Mouse (Mus musculus): ENCODE measurements around the gene Ap1ar. TPM values are rescaled to one million over a fixed set of nuclear protein-coding genes. Genes with fewer than 3 reads are reported as not detected.
"Not testable (repeated sequence)": the region's sequence is repeated elsewhere in the genome, so short reads cannot be mapped to it uniquely, and the experiment has no call there.

The Ap1ar gene
- polyA plus RNA-seq, 1 experiment from 2014 or later: 78.0 TPM

DNA sequence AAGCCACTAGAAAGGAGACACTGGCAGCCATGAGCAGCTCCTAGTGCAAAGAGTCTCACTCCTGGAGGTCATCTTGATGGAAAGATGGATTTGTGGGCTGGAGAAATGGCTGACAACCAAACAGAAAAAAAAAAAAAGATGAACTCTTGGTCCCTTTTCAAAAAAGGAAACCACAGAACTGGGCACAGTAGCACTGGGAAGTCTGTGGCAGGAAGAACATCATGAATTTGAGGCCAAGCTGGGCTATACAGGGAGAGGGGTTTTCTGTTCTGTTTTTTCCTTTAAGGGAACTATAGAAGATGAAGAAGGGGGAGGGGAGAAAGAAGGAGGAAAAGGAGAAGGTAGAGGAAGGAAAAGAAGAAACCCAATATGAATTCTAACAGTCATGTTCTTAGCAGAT is 50.3 kb downstream of the Ap1ar start:
- Histone ChIP-seq H3K9ac (ENCODE audit: low read length) (no peak overlapping the region), H3K9me3 (ENCODE audit: control insufficient read depth, low read length) (no peaks in the 10 kb centered on the region), H3K4me3 (ENCODE audit: low read depth, low read length) (no peak overlapping the region), H3K27ac (ENCODE audit: low read depth, low read length) (no peak overlapping the region), H3K27me3 (ENCODE audit: control insufficient read depth, insufficient read depth, low read length) (peaks cover 19% of the 10 kb centered on the region), H3K4me2 (ENCODE audit: low read depth) (no peak overlapping the region), H3K4me1 (ENCODE audit: control insufficient read depth, insufficient read depth, low read length) (no peaks in the 10 kb centered on the region), H3K36me3 (ENCODE audit: control insufficient read depth, insufficient read depth, low read length) (no peaks in the 10 kb centered on the region)
- no peak for DNase-seq (ENCODE audit: low spot score)
- ATAC-seq (ENCODE audit: insufficient read depth, low FRiP score, low TSS enrichment): no peak

DNA sequence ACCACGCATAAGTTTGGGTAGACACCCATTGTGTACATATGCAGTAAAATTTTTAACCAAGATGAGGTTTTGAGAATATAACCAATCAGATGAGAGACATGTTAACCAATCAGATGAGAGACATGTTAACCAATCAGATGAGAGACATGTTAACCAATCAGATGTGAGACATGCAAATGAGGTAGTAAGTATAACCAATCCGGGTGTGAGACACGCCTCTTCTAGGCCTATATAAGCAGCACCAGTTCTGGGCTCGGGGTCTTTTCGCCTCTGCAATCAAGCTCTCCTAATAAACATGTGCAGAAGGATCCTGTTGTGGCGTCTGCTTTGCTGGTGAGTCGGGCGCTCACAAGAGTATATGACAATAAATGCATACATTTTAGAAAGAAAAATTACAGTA is 53.6 kb downstream of the Ap1ar start:
- not testable (repeated sequence) for DNase-seq (ENCODE audit: low spot score); H3K27ac ChIP-seq (ENCODE audit: low read depth, low read length); H3K4me2 ChIP-seq (ENCODE audit: low read depth); ATAC-seq (ENCODE audit: insufficient read depth, low FRiP score, low TSS enrichment); H3K4me1 ChIP-seq (ENCODE audit: control insufficient read depth, insufficient read depth, low read length); H3K9ac ChIP-seq (ENCODE audit: low read length); H3K27me3 ChIP-seq (ENCODE audit: control insufficient read depth, insufficient read depth, low read length); H3K9me3 ChIP-seq (ENCODE audit: control insufficient read depth, low read length); H3K36me3 ChIP-seq (ENCODE audit: control insufficient read depth, insufficient read depth, low read length); H3K4me3 ChIP-seq (ENCODE audit: low read depth, low read length)
- 95% methylated on average over 8 of the region's 8 CpGs for WGBS

DNA sequence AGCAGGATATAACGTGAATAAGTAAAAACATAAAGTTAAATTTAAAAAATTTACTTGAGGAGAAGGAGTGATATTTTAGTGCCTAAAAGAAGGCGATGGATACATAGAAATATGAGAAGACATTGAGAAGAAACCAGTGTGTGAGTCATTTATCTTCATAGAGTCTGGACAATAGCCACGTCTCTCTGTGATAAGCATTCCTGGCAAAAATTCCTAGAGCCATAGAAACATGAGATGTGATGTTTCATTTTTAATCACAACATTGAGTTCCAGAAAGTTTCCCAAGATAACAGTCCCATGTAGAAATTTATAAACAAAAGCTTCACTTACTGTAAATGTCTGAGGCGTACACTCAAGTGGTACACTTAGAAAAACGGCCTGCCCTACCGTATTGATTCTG is 54.4 kb downstream of the Ap1ar start:
- Histone ChIP-seq H3K9me3 (ENCODE audit: control insufficient read depth, low read length) (no peaks in the 10 kb centered on the region), H3K4me2 (ENCODE audit: low read depth) (no peak overlapping the region), H3K9ac (ENCODE audit: low read length) (no peak overlapping the region), H3K36me3 (ENCODE audit: control insufficient read depth, insufficient read depth, low read length) (no peaks in the 10 kb centered on the region), H3K27me3 (ENCODE audit: control insufficient read depth, insufficient read depth, low read length) (peaks cover 2% of the 10 kb centered on the region; the same call in 1 of the 2 replicates), H3K4me1 (ENCODE audit: control insufficient read depth, insufficient read depth, low read length) (no peaks in the 10 kb centered on the region), H3K27ac (ENCODE audit: low read depth, low read length) (no peak overlapping the region), H3K4me3 (ENCODE audit: low read depth, low read length) (no peak overlapping the region)
- ATAC-seq (ENCODE audit: insufficient read depth, low FRiP score, low TSS enrichment): no peak
- no peak for DNase-seq (ENCODE audit: low spot score)
- WGBS: 86% methylated on average over 6 of the region's 6 CpGs

DNA sequence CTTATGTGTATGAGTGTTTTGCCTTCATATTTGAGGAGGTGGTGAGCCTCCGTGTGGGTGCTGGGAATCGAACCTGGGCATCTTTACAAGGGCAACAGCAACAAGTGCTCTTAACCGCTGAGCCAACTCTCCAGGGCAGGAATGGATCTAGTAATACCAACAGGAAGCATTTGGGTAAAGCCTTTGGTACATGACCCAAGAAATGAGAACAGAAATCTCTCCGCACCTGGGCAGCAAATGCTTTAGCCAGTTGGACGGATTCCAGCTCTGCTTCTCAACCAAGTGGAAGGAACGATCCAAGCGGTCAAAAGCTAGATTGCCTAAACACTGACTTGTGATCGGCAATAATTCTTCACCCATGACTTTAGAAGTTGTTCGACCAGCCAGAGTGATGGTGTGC is 56.4 kb downstream of the Ap1ar start:
- H3K36me3 ChIP-seq (ENCODE audit: control insufficient read depth, insufficient read depth, low read length): no peaks in the 10 kb centered on the region
- H3K27ac ChIP-seq (ENCODE audit: low read depth, low read length): no peak overlapping the region
- ATAC-seq (ENCODE audit: insufficient read depth, low FRiP score, low TSS enrichment) (no peak), DNase-seq (ENCODE audit: low spot score) (no peak)
- no peaks in the 10 kb centered on the region for H3K9me3 ChIP-seq (ENCODE audit: control insufficient read depth, low read length)
- H3K4me3 ChIP-seq (ENCODE audit: low read depth, low read length): no peak overlapping the region
- no peak overlapping the region for H3K4me2 ChIP-seq (ENCODE audit: low read depth)
- 96% methylated on average over 9 of the region's 9 CpGs for WGBS
- H3K27me3 ChIP-seq (ENCODE audit: control insufficient read depth, insufficient read depth, low read length): no peaks in the 10 kb centered on the region
- no peaks in the 10 kb centered on the region for H3K4me1 ChIP-seq (ENCODE audit: control insufficient read depth, insufficient read depth, low read length)
- no peak overlapping the region for H3K9ac ChIP-seq (ENCODE audit: low read length)

DNA sequence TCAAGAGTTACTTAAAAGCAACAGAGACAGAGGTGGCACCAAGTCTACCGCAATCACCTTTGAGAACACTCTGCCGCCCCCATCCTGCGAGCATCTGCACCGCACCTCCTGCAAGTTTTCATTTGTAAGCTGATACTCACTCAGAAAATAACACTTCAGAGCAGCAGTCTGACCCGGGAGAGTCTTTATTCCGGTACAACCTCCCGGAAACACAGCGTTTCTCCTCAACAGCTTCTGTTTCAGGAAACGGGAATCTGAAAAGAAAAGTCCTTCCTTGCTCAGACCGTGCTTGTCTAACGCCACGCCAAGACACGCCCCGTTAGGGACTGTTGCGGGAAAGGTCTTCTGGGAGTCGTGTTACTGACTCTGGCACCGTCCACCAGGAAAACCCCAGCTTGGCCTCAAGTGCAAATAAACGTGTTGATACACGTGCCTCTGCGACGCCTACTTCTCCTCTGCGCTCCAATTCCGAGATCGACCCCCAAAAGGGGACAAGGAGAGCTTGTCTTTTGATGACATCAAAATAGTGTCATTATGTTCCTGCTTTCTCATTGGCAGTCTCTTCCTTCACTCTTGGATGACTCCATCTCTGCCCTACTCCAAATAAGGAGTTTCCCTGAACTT is 57.2 kb downstream of the Ap1ar start, which contains the start of gene Alpk1:
TSS of gene Alpk1 (minus strand) at position 507 of the 624 bp plus-strand sequence.
- no peaks in the 10 kb centered on the region for H3K4me1 ChIP-seq (ENCODE audit: control insufficient read depth, insufficient read depth, low read length)
- H3K9ac ChIP-seq (ENCODE audit: low read length): no peak within 1 kb of the TSS
- H3K27ac ChIP-seq (ENCODE audit: low read depth, low read length): no peak within 1 kb of the TSS
- no peaks in the 10 kb centered on the region for H3K36me3 ChIP-seq (ENCODE audit: control insufficient read depth, insufficient read depth, low read length)
- no peaks in the 10 kb centered on the region for H3K27me3 ChIP-seq (ENCODE audit: control insufficient read depth, insufficient read depth, low read length)
- no peaks in the 10 kb centered on the region for H3K9me3 ChIP-seq (ENCODE audit: control insufficient read depth, low read length)
- peak within 1 kb of the TSS; percentile 51 for H3K4me2 ChIP-seq (ENCODE audit: low read depth)
- peak; percentile 23; the same call in 1 of the 2 replicates for ATAC-seq (ENCODE audit: insufficient read depth, low FRiP score, low TSS enrichment)
- WGBS: 2% methylated on average over 24 of the region's 24 CpGs
- H3K4me3 ChIP-seq (ENCODE audit: low read depth, low read length): peak within 1 kb of the TSS; percentile 29
- peak; percentile 73 for DNase-seq (ENCODE audit: low spot score)

DNA sequence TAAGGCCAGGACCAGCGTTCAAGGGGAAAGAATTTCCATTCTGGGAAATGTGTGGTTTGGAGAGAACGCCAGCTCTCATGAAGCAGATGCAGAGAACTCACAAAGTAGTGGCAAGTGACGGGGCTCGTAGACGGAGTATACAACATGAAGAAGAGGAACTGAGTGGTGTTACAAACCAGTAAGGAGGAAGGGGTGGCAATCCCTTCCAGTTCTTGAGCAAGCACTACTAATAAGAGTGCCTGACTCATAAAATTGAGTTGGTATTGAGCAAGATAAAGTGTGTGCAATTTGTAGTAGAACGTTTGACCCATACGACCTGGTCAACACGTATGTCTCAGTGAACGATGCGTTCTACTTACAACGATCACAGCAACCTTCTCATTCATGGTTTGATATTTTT is 68.2 kb downstream of the Ap1ar start:
- ATAC-seq (ENCODE audit: insufficient read depth, low FRiP score, low TSS enrichment) (no peak), DNase-seq (ENCODE audit: low spot score) (no peak)
- WGBS: 87% methylated on average over 11 of the region's 11 CpGs

DNA sequence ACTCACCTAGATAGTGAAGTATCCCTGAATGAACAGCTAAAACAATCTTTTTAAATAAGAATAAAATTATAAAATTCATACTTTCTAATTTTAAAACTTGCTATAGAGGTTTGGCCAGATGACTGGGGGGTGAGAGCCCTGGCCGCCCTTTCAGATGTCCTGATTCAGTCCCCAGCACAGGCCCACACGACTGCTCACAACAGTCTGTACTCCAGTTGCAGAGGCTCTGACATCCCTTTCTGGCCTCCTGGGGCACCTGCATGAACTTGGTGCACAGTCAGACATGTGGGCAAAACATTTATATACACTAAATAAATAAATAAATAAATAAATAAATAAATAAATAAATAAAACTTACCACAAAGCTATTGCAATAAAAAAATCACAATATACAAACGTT is 71.4 kb downstream of the Ap1ar start:
- WGBS: 72% methylated on average over 3 of the region's 3 CpGs
- no peak overlapping the region for H3K4me2 ChIP-seq (ENCODE audit: low read depth)
- ATAC-seq (ENCODE audit: insufficient read depth, low FRiP score, low TSS enrichment): no peak
- no peak for DNase-seq (ENCODE audit: low spot score)
- peaks cover 3% of the 10 kb centered on the region for H3K27me3 ChIP-seq (ENCODE audit: control insufficient read depth, insufficient read depth, low read length)
- no peaks in the 10 kb centered on the region for H3K4me1 ChIP-seq (ENCODE audit: control insufficient read depth, insufficient read depth, low read length)
- no peak overlapping the region for H3K27ac ChIP-seq (ENCODE audit: low read depth, low read length)
- no peak overlapping the region for H3K9ac ChIP-seq (ENCODE audit: low read length)
- no peak overlapping the region for H3K4me3 ChIP-seq (ENCODE audit: low read depth, low read length)
- H3K9me3 ChIP-seq (ENCODE audit: control insufficient read depth, low read length): no peaks in the 10 kb centered on the region
- H3K36me3 ChIP-seq (ENCODE audit: control insufficient read depth, insufficient read depth, low read length): no peaks in the 10 kb centered on the region

More for the DNA sequence above, 68.2 kb downstream of the Ap1ar start:
- no peaks in the 10 kb centered on the region for H3K27me3 ChIP-seq (ENCODE audit: control insufficient read depth, insufficient read depth, low read length)
- no peak overlapping the region for H3K27ac ChIP-seq (ENCODE audit: low read depth, low read length)
- no peak overlapping the region for H3K4me2 ChIP-seq (ENCODE audit: low read depth)
- H3K4me3 ChIP-seq (ENCODE audit: low read depth, low read length): no peak overlapping the region
- no peak overlapping the region for H3K9ac ChIP-seq (ENCODE audit: low read length)
- H3K9me3 ChIP-seq (ENCODE audit: control insufficient read depth, low read length): no peaks in the 10 kb centered on the region
- no peaks in the 10 kb centered on the region for H3K36me3 ChIP-seq (ENCODE audit: control insufficient read depth, insufficient read depth, low read length)
- no peaks in the 10 kb centered on the region for H3K4me1 ChIP-seq (ENCODE audit: control insufficient read depth, insufficient read depth, low read length)

DNA sequence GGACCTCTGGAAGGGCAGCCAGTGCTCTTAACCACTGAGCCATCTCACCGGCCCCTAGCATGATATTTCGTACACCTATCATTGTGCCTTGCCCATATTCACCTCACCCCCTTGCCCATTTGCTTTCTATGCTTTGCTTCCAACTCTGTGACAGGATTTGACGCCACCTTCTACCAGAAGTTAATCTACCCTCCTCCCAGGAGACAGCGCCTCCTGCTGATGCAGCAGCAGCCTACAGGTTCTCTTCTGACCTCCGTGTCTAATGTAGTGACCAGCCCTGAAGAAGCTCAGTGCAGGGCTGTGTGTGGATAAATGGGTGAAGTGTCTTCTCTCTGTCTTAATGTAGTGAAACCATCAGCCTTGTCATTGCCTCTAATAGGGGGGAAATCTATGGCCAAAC is 72.8 kb downstream of the Ap1ar start:
- Histone ChIP-seq H3K4me2 (ENCODE audit: low read depth) (no peak overlapping the region), H3K27ac (ENCODE audit: low read depth, low read length) (no peak overlapping the region), H3K4me1 (ENCODE audit: control insufficient read depth, insufficient read depth, low read length) (no peaks in the 10 kb centered on the region), H3K36me3 (ENCODE audit: control insufficient read depth, insufficient read depth, low read length) (no peaks in the 10 kb centered on the region), H3K4me3 (ENCODE audit: low read depth, low read length) (no peak overlapping the region), H3K27me3 (ENCODE audit: control insufficient read depth, insufficient read depth, low read length) (peaks cover 3% of the 10 kb centered on the region), H3K9ac (ENCODE audit: low read length) (no peak overlapping the region), H3K9me3 (ENCODE audit: control insufficient read depth, low read length) (no peaks in the 10 kb centered on the region)
- ATAC-seq (ENCODE audit: insufficient read depth, low FRiP score, low TSS enrichment): no peak
- 54% methylated on average over 5 of the region's 5 CpGs for WGBS
- DNase-seq (ENCODE audit: low spot score): no peak

DNA sequence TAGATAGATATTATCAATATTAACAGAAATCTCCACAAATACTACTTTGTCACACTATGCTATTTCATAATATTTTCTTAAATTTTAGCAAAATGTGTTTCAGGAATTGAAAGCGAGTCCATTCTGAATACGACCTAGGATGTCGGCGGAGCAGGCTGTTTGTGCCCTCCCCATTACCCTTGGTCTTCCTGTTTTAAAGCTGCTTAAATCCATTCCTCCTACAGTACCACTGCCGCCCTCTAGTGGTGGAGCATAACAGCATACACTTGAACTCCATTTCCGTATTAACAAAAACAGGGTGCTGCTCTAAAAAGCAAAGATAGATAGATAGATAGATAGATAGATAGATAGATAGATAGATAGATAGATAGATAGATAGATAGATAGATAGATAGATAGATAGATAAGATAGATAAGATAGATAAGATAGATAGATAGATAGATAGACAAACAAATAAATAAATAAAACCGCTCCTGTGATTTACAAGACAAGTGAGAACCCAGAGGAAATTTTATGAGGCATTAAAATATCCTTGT is 74.2 kb downstream of the Ap1ar start:
- WGBS: 27% methylated on average over 7 of the region's 7 CpGs
- H3K36me3 ChIP-seq (ENCODE audit: control insufficient read depth, insufficient read depth, low read length): no peaks in the 10 kb centered on the region
- peaks cover 3% of the 10 kb centered on the region for H3K27me3 ChIP-seq (ENCODE audit: control insufficient read depth, insufficient read depth, low read length)
- no peak overlapping the region for H3K27ac ChIP-seq (ENCODE audit: low read depth, low read length)
- H3K4me3 ChIP-seq (ENCODE audit: low read depth, low read length): no peak overlapping the region
- H3K4me2 ChIP-seq (ENCODE audit: low read depth): no peak overlapping the region
- peak; percentile 33; the same call in 1 of the 2 replicates for ATAC-seq (ENCODE audit: insufficient read depth, low FRiP score, low TSS enrichment)
- no peaks in the 10 kb centered on the region for H3K9me3 ChIP-seq (ENCODE audit: control insufficient read depth, low read length)
- H3K4me1 ChIP-seq (ENCODE audit: control insufficient read depth, insufficient read depth, low read length): peaks cover 1% of the 10 kb centered on the region; the same call in 1 of the 2 replicates
- no peak overlapping the region for H3K9ac ChIP-seq (ENCODE audit: low read length)
- peak; percentile 79 for DNase-seq (ENCODE audit: low spot score)
